Mouse (Mus musculus): ENCODE results near the gene Gm7978. TPM values are rescaled to one million over a fixed set of nuclear protein-coding genes. Genes with fewer than 3 reads are reported as not detected.

The Gm7978 gene
- not detected for polyA plus RNA-seq (2014; fragmentation: Illumina TruSeq; extraction: RNeasy Lipid Tissue Mini Kit (QIAGEN cat#74804); ENCODE audit: low read depth, low replicate concordance)

DNA sequence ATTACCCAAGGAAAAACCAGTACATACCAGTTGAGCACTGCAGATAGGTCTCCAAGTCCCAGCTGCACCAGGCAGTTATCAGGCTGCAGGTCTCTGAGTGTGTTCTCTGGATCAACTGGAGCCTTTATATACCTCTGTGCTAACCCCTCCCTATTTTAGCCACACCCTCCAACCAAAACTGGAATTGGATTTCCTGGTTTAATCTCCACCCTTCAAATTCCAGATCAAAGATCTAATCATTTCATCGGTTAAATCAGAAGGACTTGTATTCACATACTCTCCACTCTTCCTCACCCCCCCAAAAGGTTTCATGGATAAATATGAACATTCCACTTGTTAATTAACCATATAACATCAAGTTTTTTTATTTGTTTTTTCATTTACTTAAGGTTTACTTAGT, at the start of gene Gm7978:
Gm7978 (minus strand) TSS at position 101 of the 400 bp plus-strand sequence.

GRCm38 (mm10) chr5:95775690-95776089, 39.7 kb upstream of the Gm7978 start, which contains the start of gene E330014E10Rik:
Gene E330014E10Rik, plus strand, starts transcription at chr5:95775990.

DNA sequence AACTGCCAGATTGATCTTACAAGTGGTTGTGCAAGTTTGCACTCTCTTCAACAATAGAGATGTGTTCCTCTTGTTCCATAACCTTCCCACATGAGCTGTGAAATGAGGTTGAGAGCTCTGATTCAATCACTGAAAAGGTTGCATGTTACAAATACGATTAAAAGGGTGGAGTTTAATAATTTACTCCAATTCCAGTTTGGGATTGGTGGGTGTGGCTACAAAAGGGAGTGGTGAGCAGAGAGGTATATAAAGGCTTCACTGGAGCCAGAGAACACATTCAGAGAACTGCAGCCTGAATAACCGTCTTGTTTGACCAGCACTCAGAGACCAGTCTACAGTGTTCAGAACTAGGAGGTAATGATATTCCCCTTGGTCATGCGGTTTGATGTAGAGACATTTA, 5.7 kb upstream of the Gm7978 start, which contains the start of gene Gm7982:
Gm7982 (plus strand) TSS at position 301 of the 400 bp plus-strand sequence.

Other genes starting within 250 kb of the Gm7978 start
- gene Gm3286, start 225.4 kb downstream of the Gm7978 start, polyA plus RNA-seq (2014; fragmentation: Illumina TruSeq; extraction: RNeasy Lipid Tissue Mini Kit (QIAGEN cat#74804); ENCODE audit: low read depth, low replicate concordance), result not detected
- gene Gm7971, start 141.3 kb downstream of the Gm7978 start, polyA plus RNA-seq (2014; fragmentation: Illumina TruSeq; extraction: RNeasy Lipid Tissue Mini Kit (QIAGEN cat#74804); ENCODE audit: low read depth, low replicate concordance), result not detected
- 6.0 TPM for gene Gm7982, start 5.8 kb upstream of the Gm7978 start, polyA plus RNA-seq (2014; fragmentation: Illumina TruSeq; extraction: RNeasy Lipid Tissue Mini Kit (QIAGEN cat#74804); ENCODE audit: low read depth, low replicate concordance)
- 0.14 TPM for gene E330014E10Rik, start 39.8 kb upstream of the Gm7978 start, polyA plus RNA-seq (2014; fragmentation: Illumina TruSeq; extraction: RNeasy Lipid Tissue Mini Kit (QIAGEN cat#74804); ENCODE audit: low read depth, low replicate concordance)
- gene Cxcl13, start 220.8 kb upstream of the Gm7978 start, polyA plus RNA-seq (2014; fragmentation: Illumina TruSeq; extraction: RNeasy Lipid Tissue Mini Kit (QIAGEN cat#74804); ENCODE audit: low read depth, low replicate concordance), result 0.62 TPM

Data from testis, adult 10 weeks (tissue).